20 mouse cellular contexts compared by ENCODE assay signal in genomic region chr13:41822617-41823016, GRCm38 (mm10). TPM values are rescaled to one million over a fixed set of nuclear protein-coding genes. Genes with fewer than 3 reads are reported as not detected.
DNase-seq lines count a peak whose midpoint lies in the region; ATAC-seq lines count a peak whose summit lies in the region.
"Had no signal": no experiment of that assay in that cellular context is flagged by ENCODE, and none has a peak within 500 bp of the region (broad histone marks: within the 10 kb centered on the region; RNA-seq: fewer than 3 reads in every experiment).

No protein-coding gene starts in this region.

- H3K36me3 ChIP-seq in neural tube, embryonic 15.5 days: no peaks in the 10 kb centered on the region
- no peaks in the 10 kb centered on the region for H3K36me3 ChIP-seq in midbrain, embryonic 15.5 days (replicated peaks)
- H3K36me3 ChIP-seq: embryonic facial prominence, embryonic 10.5 days; forebrain, embryonic 15.5 days; intestine, embryonic 15.5 days; kidney, embryonic 15.5 days; limb, embryonic 13.5 days; stomach, embryonic 15.5 days had no signal

- DNase-seq in right cerebral cortex, adult 18-20 months: peak; percentile 89
- no peak for DNase-seq in right cerebral cortex, postnatal 14 days
- peak; percentile 53 to 62 for DNase-seq in layer of hippocampus, adult 8-10 months (ENCODE audit: low spot score in 2 of 2)
- DNase-seq in left cerebral cortex, postnatal 36 days (ENCODE audit: low spot score in 2 of 2): peak; percentile 81 to 86
- DNase-seq in testis, postnatal 14 days (ENCODE audit: low spot score): no peak
- DNase-seq: cerebellum, postnatal 25 days; gastrocnemius, postnatal 10 days; midbrain, embryonic 14.5 days; spleen, adult 18-20 months had no signal

- H3K9me3 ChIP-seq in neural tube, embryonic 15.5 days (replicated peaks): no peaks in the 10 kb centered on the region
- H3K9me3 ChIP-seq in midbrain, embryonic 15.5 days: no peaks in the 10 kb centered on the region
- H3K9me3 ChIP-seq: embryonic facial prominence, embryonic 10.5 days; forebrain, embryonic 15.5 days; intestine, embryonic 15.5 days; kidney, embryonic 15.5 days; limb, embryonic 13.5 days; stomach, embryonic 15.5 days had no signal

- H3K27me3 ChIP-seq in neural tube, embryonic 15.5 days (replicated peaks): no peaks in the 10 kb centered on the region
- no peaks in the 10 kb centered on the region for H3K27me3 ChIP-seq in midbrain, embryonic 15.5 days (replicated peaks)
- H3K27me3 ChIP-seq: forebrain, embryonic 15.5 days; intestine, embryonic 15.5 days; kidney, embryonic 15.5 days; limb, embryonic 13.5 days; stomach, embryonic 15.5 days had no signal

- H3K4me2 ChIP-seq in neural tube, embryonic 15.5 days: no peak overlapping the region
- no peak overlapping the region for H3K4me2 ChIP-seq in midbrain, embryonic 15.5 days
- H3K4me2 ChIP-seq: forebrain, embryonic 15.5 days; hindbrain, embryonic 14.5 days; intestine, embryonic 15.5 days; kidney, embryonic 15.5 days; limb, embryonic 13.5 days; stomach, embryonic 15.5 days had no signal

- intact Hi-C loops in left cerebral cortex, postnatal 36 days (cut with DNase I): loop anchor here (1.0 to 5.0 kb wide), 2 partner anchors 73 to 80 kb away; no protein-coding TSS in a partner anchor

- no peak overlapping the region for H3K27ac ChIP-seq in neural tube, embryonic 15.5 days (replicated peaks)
- H3K27ac ChIP-seq in midbrain, embryonic 15.5 days: no peak overlapping the region
- H3K27ac ChIP-seq: embryonic facial prominence, embryonic 10.5 days; forebrain, embryonic 15.5 days; hindbrain, embryonic 14.5 days; intestine, embryonic 15.5 days; kidney, embryonic 15.5 days; limb, embryonic 13.5 days; liver, embryonic 14.5 days; stomach, embryonic 15.5 days had no signal

- H3K9ac ChIP-seq in neural tube, embryonic 15.5 days (replicated peaks): no peak overlapping the region
- H3K9ac ChIP-seq in midbrain, embryonic 15.5 days: no peak overlapping the region
- H3K9ac ChIP-seq: forebrain, embryonic 15.5 days; hindbrain, embryonic 14.5 days; intestine, embryonic 15.5 days; kidney, embryonic 15.5 days; limb, embryonic 13.5 days; liver, embryonic 14.5 days; stomach, embryonic 15.5 days had no signal

- H3K4me3 ChIP-seq in neural tube, embryonic 15.5 days (replicated peaks): no peak overlapping the region
- H3K4me3 ChIP-seq in midbrain, embryonic 15.5 days: no peak overlapping the region
- H3K4me3 ChIP-seq: embryonic facial prominence, embryonic 10.5 days; forebrain, embryonic 15.5 days; intestine, embryonic 15.5 days; kidney, embryonic 15.5 days; limb, embryonic 13.5 days; stomach, embryonic 15.5 days had no signal

- H3K4me1 ChIP-seq in neural tube, embryonic 15.5 days: no peaks in the 10 kb centered on the region
- H3K4me1 ChIP-seq in midbrain, embryonic 15.5 days: no peaks in the 10 kb centered on the region
- H3K4me1 ChIP-seq: forebrain, embryonic 15.5 days; intestine, embryonic 15.5 days; limb, embryonic 13.5 days; stomach, embryonic 15.5 days had no signal

- 65% methylated on average over 2 of the region's 2 CpGs for WGBS in neural tube, embryonic 15.5 days
- WGBS in midbrain, embryonic 15.5 days: 15% methylated on average over 2 of the region's 2 CpGs

- no peak for ATAC-seq in neural tube, embryonic 15.5 days (ENCODE audit: low FRiP score)
- no peak for ATAC-seq in midbrain, embryonic 15.5 days (replicated peaks)
- ATAC-seq: forebrain, embryonic 15.5 days; intestine, embryonic 15.5 days had no signal

RNA-seq across cellular contexts. Expression of gene Adtrp, which starts 24.9 kb away (rescaled TPM):
- total RNA-seq in layer of hippocampus, adult 8-10 months (2022): under 1 TPM in 2 of 4 experiments, not detected in 2; 0.82 to 0.87 TPM
- total RNA-seq in left cerebral cortex, postnatal 36 days (2021): under 1 TPM; 0.16 to 0.59 TPM
- polyA plus RNA-seq in neural tube, embryonic 15.5 days (2015; fragmentation: Nextera tagmentation; extraction: Ambion mirVana): 0.47 TPM in 2 replicates
- polyA plus RNA-seq in midbrain, embryonic 15.5 days (2015; fragmentation: Nextera tagmentation; extraction: Ambion mirVana): not detected in 2 replicates
- total RNA-seq: gastrocnemius, postnatal 10 days; MEL had no signal
- polyA plus RNA-seq: embryonic facial prominence, embryonic 10.5 days; forebrain, embryonic 15.5 days; midbrain, embryonic 14.5 days had no signal

Comparison
In these comparisons a context has a peak if more than half of its experiments do, and no peak if none do; other contexts are left out.
1. DNase-seq: peak in right cerebral cortex, adult 18-20 months (single experiment), layer of hippocampus, adult 8-10 months (2 of 2) and left cerebral cortex, postnatal 36 days (2 of 2); none in right cerebral cortex, postnatal 14 days (single experiment) and testis, postnatal 14 days (single experiment).